Comparison of ENCODE assay signal across 8 mouse cellular contexts in genomic region chr3:90446389-90447122, GRCm38 (mm10). TPM values are rescaled to one million over a fixed set of nuclear protein-coding genes. Genes with fewer than 3 reads are reported as not detected.
DNase-seq lines count a peak whose midpoint lies in the region; ATAC-seq and TF ChIP-seq lines count a peak whose summit lies in the region.

No protein-coding gene starts in this region.

- peak overlapping the region; percentile 24; the same call in 1 of the 2 replicates for H3K4me3 ChIP-seq in spleen, adult 2 months (ENCODE audit: extremely low read depth, insufficient read depth, insufficient read length)
- H3K4me3 ChIP-seq in embryonic fibroblast, embryonic 13.5 days (ENCODE audit: insufficient read depth, low read length), result no peak overlapping the region
- H3K4me3 ChIP-seq in heart, embryonic 12.5 days, result peak overlapping the region; percentile 37
- H3K4me3 ChIP-seq in kidney, embryonic 15.5 days (replicated peaks), result peak overlapping the region; percentile 31
- H3K4me3 ChIP-seq in limb, embryonic 15.5 days, result peak overlapping the region; percentile 33
- H3K4me3 ChIP-seq in midbrain, embryonic 16.5 days (ENCODE audit: low read depth, low read length), result peak overlapping the region; percentile 22

- TF ChIP-seq POLR2A in spleen, adult 2 months (IDR thresholded peaks at IDR 0.05; ENCODE audit: low read depth, low read length), result no peak
- peak; percentile 81 for TF ChIP-seq POLR2A in embryonic fibroblast, embryonic 13.5 days (IDR thresholded peaks at IDR 0.05; ENCODE audit: low read depth, low read length)

- WGBS in spleen, adult 2 months, result 12% methylated on average over 17 of the region's 17 CpGs
- WGBS in heart, embryonic 12.5 days, result under 1% methylated on average over 17 of the region's 17 CpGs
- 1% methylated on average over 17 of the region's 17 CpGs for WGBS in kidney, embryonic 15.5 days
- under 1% methylated on average over 17 of the region's 17 CpGs for WGBS in limb, embryonic 15.5 days
- WGBS in midbrain, embryonic 16.5 days, result 1% methylated on average over 17 of the region's 17 CpGs

- peak overlapping the region; percentile 66 for H3K4me2 ChIP-seq in heart, embryonic 12.5 days
- peak overlapping the region; percentile 59 for H3K4me2 ChIP-seq in kidney, embryonic 15.5 days
- peak overlapping the region; percentile 50 for H3K4me2 ChIP-seq in limb, embryonic 15.5 days
- peak overlapping the region; percentile 63 for H3K4me2 ChIP-seq in midbrain, embryonic 16.5 days (ENCODE audit: low read length)

- H3K36me3 ChIP-seq in spleen, adult 2 months (ENCODE audit: control insufficient read depth, insufficient read depth, low read length), result no peaks in the 10 kb centered on the region
- H3K36me3 ChIP-seq in heart, embryonic 12.5 days, result no peaks in the 10 kb centered on the region
- H3K36me3 ChIP-seq in kidney, embryonic 15.5 days, result no peaks in the 10 kb centered on the region
- H3K36me3 ChIP-seq in limb, embryonic 15.5 days, result no peaks in the 10 kb centered on the region
- no peaks in the 10 kb centered on the region for H3K36me3 ChIP-seq in midbrain, embryonic 16.5 days (ENCODE audit: control insufficient read depth, insufficient read depth, low read length)

- peak overlapping the region; percentile 1; the same call in 1 of the 2 replicates for H3K27ac ChIP-seq in spleen, adult 2 months (ENCODE audit: insufficient read depth, low read length)
- peak overlapping the region; percentile 54 for H3K27ac ChIP-seq in embryonic fibroblast, embryonic 13.5 days (ENCODE audit: insufficient read depth, low read length)
- peak overlapping the region; percentile 90 for H3K27ac ChIP-seq in heart, embryonic 12.5 days (ENCODE audit: poor library complexity, severe bottlenecking)
- peak overlapping the region; percentile 96 for H3K27ac ChIP-seq in kidney, embryonic 15.5 days
- H3K27ac ChIP-seq in limb, embryonic 15.5 days, result peak overlapping the region; percentile 89
- peak overlapping the region; percentile 54 for H3K27ac ChIP-seq in midbrain, embryonic 16.5 days (ENCODE audit: low read length)

- DNase-seq in spleen, adult 2 months (ENCODE audit: low read depth in 1 of 2, low spot score in 2 of 2), result peak in 1 of 2 experiments; percentile 24
- no peak for DNase-seq in spleen, postnatal 14 days (ENCODE audit: low spot score in 2 of 2)
- peak; percentile 69 for DNase-seq in telencephalon, adult 2 months (ENCODE audit: low read depth, low spot score)

- no peaks in the 10 kb centered on the region for H3K27me3 ChIP-seq in spleen, adult 2 months (ENCODE audit: control insufficient read depth, insufficient read depth, low read length)
- no peaks in the 10 kb centered on the region for H3K27me3 ChIP-seq in heart, embryonic 12.5 days (replicated peaks)
- no peaks in the 10 kb centered on the region for H3K27me3 ChIP-seq in kidney, embryonic 15.5 days
- H3K27me3 ChIP-seq in limb, embryonic 15.5 days, result no peaks in the 10 kb centered on the region
- no peaks in the 10 kb centered on the region for H3K27me3 ChIP-seq in midbrain, embryonic 16.5 days (ENCODE audit: control insufficient read depth, insufficient read depth, low read depth, low read length)

- TF ChIP-seq CTCF in spleen, adult 2 months (IDR thresholded peaks at IDR 0.05; ENCODE audit: extremely low read depth, insufficient read depth, insufficient read length, insufficient replicate concordance), result no peak
- no peak for TF ChIP-seq CTCF in embryonic fibroblast, embryonic 13.5 days (IDR thresholded peaks at IDR 0.05; ENCODE audit: borderline replicate concordance, insufficient read depth, low read length)

- peak overlapping the region; percentile 59 for H3K9ac ChIP-seq in heart, embryonic 12.5 days
- H3K9ac ChIP-seq in kidney, embryonic 15.5 days, result peak overlapping the region; percentile 29; the same call in 1 of the 2 replicates
- H3K9ac ChIP-seq in limb, embryonic 15.5 days, result peak overlapping the region; percentile 23; the same call in 1 of the 2 replicates
- H3K9ac ChIP-seq in midbrain, embryonic 16.5 days (ENCODE audit: low read depth, low read length), result peak overlapping the region; percentile 63; the same call in 1 of the 2 replicates

- peak; percentile 91 for ATAC-seq in heart, embryonic 12.5 days (ENCODE audit: insufficient number of reproducible peaks, low FRiP score)
- ATAC-seq in kidney, embryonic 15.5 days (replicated peaks; ENCODE audit: low FRiP score), result peak; percentile 95
- ATAC-seq in limb, embryonic 15.5 days (ENCODE audit: insufficient number of reproducible peaks, low FRiP score, low TSS enrichment, low read depth), result peak; percentile 93
- peak; percentile 93 for ATAC-seq in midbrain, embryonic 16.5 days

- no peaks in the 10 kb centered on the region for H3K9me3 ChIP-seq in heart, embryonic 12.5 days (replicated peaks)
- H3K9me3 ChIP-seq in kidney, embryonic 15.5 days (replicated peaks), result no peaks in the 10 kb centered on the region
- H3K9me3 ChIP-seq in limb, embryonic 15.5 days, result no peaks in the 10 kb centered on the region
- H3K9me3 ChIP-seq in midbrain, embryonic 16.5 days (replicated peaks; ENCODE audit: control insufficient read depth, low read length, poor library complexity, severe bottlenecking), result no peaks in the 10 kb centered on the region

- H3K4me1 ChIP-seq in spleen, adult 2 months (ENCODE audit: control insufficient read depth, insufficient read depth, insufficient read length), result no peaks in the 10 kb centered on the region
- H3K4me1 ChIP-seq in embryonic fibroblast, embryonic 13.5 days (ENCODE audit: control insufficient read depth, insufficient read depth, low read length), result no peaks in the 10 kb centered on the region
- peaks cover 24% of the 10 kb centered on the region for H3K4me1 ChIP-seq in heart, embryonic 12.5 days (replicated peaks)
- H3K4me1 ChIP-seq in kidney, embryonic 15.5 days, result peaks cover 40% of the 10 kb centered on the region
- peaks cover 16% of the 10 kb centered on the region for H3K4me1 ChIP-seq in limb, embryonic 15.5 days
- H3K4me1 ChIP-seq in midbrain, embryonic 16.5 days (ENCODE audit: control insufficient read depth, insufficient read depth, low read length), result peaks cover 17% of the 10 kb centered on the region

RNA-seq across cellular contexts. Expression of gene Ints3, which starts 13.1 kb away (rescaled TPM):
- polyA plus RNA-seq in spleen, adult 2 months (2012; rRNA removed), result 19.7 and 21.1 TPM in 2 replicates
- 39.5 and 40.0 TPM in 2 replicates for polyA plus RNA-seq in embryonic fibroblast, embryonic 13.5 days (2011; ENCODE audit: insufficient read length, low read depth, missing spikeins)
- 31.1 and 32.2 TPM in 2 replicates for polyA plus RNA-seq in heart, embryonic 12.5 days (2016; fragmentation: Nextera tagmentation; extraction: Ambion mirVana)
- 32.9 and 38.1 TPM in 2 replicates for polyA plus RNA-seq in kidney, embryonic 15.5 days (2015; fragmentation: Nextera tagmentation; extraction: Ambion mirVana)
- polyA plus RNA-seq in limb, embryonic 15.5 days (2015; fragmentation: Nextera tagmentation; extraction: Ambion mirVana), result 25.6 and 28.0 TPM in 2 replicates
- polyA plus RNA-seq in midbrain, embryonic 16.5 days (2015; fragmentation: Nextera tagmentation; extraction: Ambion mirVana), result 30.8 and 31.7 TPM in 2 replicates

RNA-seq across cellular contexts. Expression of gene Npr1, which starts 19.1 kb away (rescaled TPM):
- 15.4 and 16.1 TPM in 2 replicates for polyA plus RNA-seq in spleen, adult 2 months (2012; rRNA removed)
- 0.18 TPM in 1 of 2 replicates, not detected in the other for polyA plus RNA-seq in embryonic fibroblast, embryonic 13.5 days (2011; ENCODE audit: insufficient read length, low read depth, missing spikeins)
- polyA plus RNA-seq in heart, embryonic 12.5 days (2016; fragmentation: Nextera tagmentation; extraction: Ambion mirVana), result 8.2 and 8.9 TPM in 2 replicates
- polyA plus RNA-seq in kidney, embryonic 15.5 days (2015; fragmentation: Nextera tagmentation; extraction: Ambion mirVana), result 13.6 and 16.2 TPM in 2 replicates
- polyA plus RNA-seq in limb, embryonic 15.5 days (2015; fragmentation: Nextera tagmentation; extraction: Ambion mirVana), result 5.4 and 6.7 TPM in 2 replicates
- 1.9 TPM in 2 replicates for polyA plus RNA-seq in midbrain, embryonic 16.5 days (2015; fragmentation: Nextera tagmentation; extraction: Ambion mirVana)

RNA-seq across cellular contexts. Expression of gene Ilf2, which starts 29.4 kb away (rescaled TPM):
- polyA plus RNA-seq in spleen, adult 2 months (2012; rRNA removed), result 12.3 and 12.6 TPM in 2 replicates
- polyA plus RNA-seq in embryonic fibroblast, embryonic 13.5 days (2011; ENCODE audit: insufficient read length, low read depth, missing spikeins), result 82.1 and 97.0 TPM in 2 replicates
- 135 and 137 TPM in 2 replicates for polyA plus RNA-seq in heart, embryonic 12.5 days (2016; fragmentation: Nextera tagmentation; extraction: Ambion mirVana)
- polyA plus RNA-seq in kidney, embryonic 15.5 days (2015; fragmentation: Nextera tagmentation; extraction: Ambion mirVana), result 236 and 238 TPM in 2 replicates
- 171 and 176 TPM in 2 replicates for polyA plus RNA-seq in limb, embryonic 15.5 days (2015; fragmentation: Nextera tagmentation; extraction: Ambion mirVana)
- polyA plus RNA-seq in midbrain, embryonic 16.5 days (2015; fragmentation: Nextera tagmentation; extraction: Ambion mirVana), result 260 and 272 TPM in 2 replicates

RNA-seq across cellular contexts. Expression of gene Snapin, which starts 44.3 kb away (rescaled TPM):
- 12.4 and 13.2 TPM in 2 replicates for polyA plus RNA-seq in spleen, adult 2 months (2012; rRNA removed)
- 87.6 and 102 TPM in 2 replicates for polyA plus RNA-seq in embryonic fibroblast, embryonic 13.5 days (2011; ENCODE audit: insufficient read length, low read depth, missing spikeins)
- polyA plus RNA-seq in heart, embryonic 12.5 days (2016; fragmentation: Nextera tagmentation; extraction: Ambion mirVana), result 72.9 and 75.3 TPM in 2 replicates
- polyA plus RNA-seq in kidney, embryonic 15.5 days (2015; fragmentation: Nextera tagmentation; extraction: Ambion mirVana), result 69.9 and 70.6 TPM in 2 replicates
- 89.9 and 95.4 TPM in 2 replicates for polyA plus RNA-seq in limb, embryonic 15.5 days (2015; fragmentation: Nextera tagmentation; extraction: Ambion mirVana)
- 85.1 and 86.6 TPM in 2 replicates for polyA plus RNA-seq in midbrain, embryonic 16.5 days (2015; fragmentation: Nextera tagmentation; extraction: Ambion mirVana)

RNA-seq across cellular contexts. Expression of gene Slc27a3, which starts 56.8 kb away (rescaled TPM):
- polyA plus RNA-seq in spleen, adult 2 months (2012; rRNA removed), result 10.4 and 11.2 TPM in 2 replicates
- 9.0 and 20.0 TPM in 2 replicates for polyA plus RNA-seq in embryonic fibroblast, embryonic 13.5 days (2011; ENCODE audit: insufficient read length, low read depth, missing spikeins)
- 9.9 and 10.3 TPM in 2 replicates for polyA plus RNA-seq in heart, embryonic 12.5 days (2016; fragmentation: Nextera tagmentation; extraction: Ambion mirVana)
- polyA plus RNA-seq in kidney, embryonic 15.5 days (2015; fragmentation: Nextera tagmentation; extraction: Ambion mirVana), result 15.4 and 17.3 TPM in 2 replicates
- polyA plus RNA-seq in limb, embryonic 15.5 days (2015; fragmentation: Nextera tagmentation; extraction: Ambion mirVana), result 36.2 and 37.0 TPM in 2 replicates
- polyA plus RNA-seq in midbrain, embryonic 16.5 days (2015; fragmentation: Nextera tagmentation; extraction: Ambion mirVana), result 30.7 and 33.8 TPM in 2 replicates

Comparison
In these comparisons a context has a peak if more than half of its experiments do, and no peak if none do; other contexts are left out.
1. H3K27ac ChIP-seq: peak in every context shown above with its lines; median percentile 96 in kidney, embryonic 15.5 days; 90 in heart, embryonic 12.5 days; 89 in limb, embryonic 15.5 days; 54 in embryonic fibroblast, embryonic 13.5 days; 54 in midbrain, embryonic 16.5 days; 1 in spleen, adult 2 months.